Mouse (Mus musculus) neural tube, embryonic 12.5 days (tissue): ENCODE results near the gene Adamtsl3. TPM values are rescaled to one million over a fixed set of nuclear protein-coding genes. Genes with fewer than 3 reads are reported as not detected.

Source experiments
- ATAC-seq: fragments of 200-750 bp; cut with Nextera tagmentation; 2 replicates; pipeline ENCODE4 v1.8.0; 2017; ENCODE audit warnings: low read depth, mild to moderate bottlenecking, moderate TSS enrichment, moderate library complexity; ENCODE audit not compliant: low FRiP score
- H3K27ac ChIP-seq: fragments of 300-500 bp; sonication (generic); 2 replicates; pipeline ENCODE4 v1.5.1; 2016
- H3K27me3 ChIP-seq: fragments of 300-500 bp; sonication (generic); replicated peaks from 2 replicates; pipeline ENCODE4 v1.6.1; 2016; ENCODE audit warnings: mild to moderate bottlenecking
- H3K36me3 ChIP-seq: fragments of 300-500 bp; sonication (generic); 2 replicates; pipeline ENCODE4 v1.6.1; 2016; ENCODE audit warnings: mild to moderate bottlenecking
- H3K4me1 ChIP-seq: fragments of 300-500 bp; sonication (generic); 2 replicates; pipeline ENCODE4 v1.6.1; 2016
- H3K4me2 ChIP-seq: fragments of 300-500 bp; sonication (generic); replicated peaks from 2 replicates; pipeline ENCODE4 v1.6.1; 2016; ENCODE audit warnings: mild to moderate bottlenecking
- H3K4me3 ChIP-seq: fragments of 300-500 bp; sonication (generic); 2 replicates; pipeline ENCODE4 v1.5.1; 2016
- H3K9ac ChIP-seq: fragments of 300-500 bp; sonication (generic); 2 replicates; pipeline ENCODE4 v1.6.1; 2016; ENCODE audit warnings: mild to moderate bottlenecking
- H3K9me3 ChIP-seq: fragments of 300-500 bp; sonication (generic); 2 replicates; pipeline ENCODE4 v1.6.1; 2016; ENCODE audit warnings: mild to moderate bottlenecking
- WGBS: fragments of 180-500 bp; shearing (Covaris S2); methylation state at CpG from one replicate; pipeline ENCODE4 v1.1.7; 2016; 5-methylcytosine and 5-hydroxymethylcytosine counted together
- polyA plus RNA-seq: library from polyadenylated mRNA; unstranded; fragments of >200 nt; fragmentation: Nextera tagmentation; extraction: Ambion mirVana; gene quantifications from 2 replicates; pipeline ENCODE4 v1.2.1, GENCODE M21; 2016

Adamtsl3 gene
- polyA plus RNA-seq, 1 experiment from 2014 or later = 0.63 TPM

DNA sequence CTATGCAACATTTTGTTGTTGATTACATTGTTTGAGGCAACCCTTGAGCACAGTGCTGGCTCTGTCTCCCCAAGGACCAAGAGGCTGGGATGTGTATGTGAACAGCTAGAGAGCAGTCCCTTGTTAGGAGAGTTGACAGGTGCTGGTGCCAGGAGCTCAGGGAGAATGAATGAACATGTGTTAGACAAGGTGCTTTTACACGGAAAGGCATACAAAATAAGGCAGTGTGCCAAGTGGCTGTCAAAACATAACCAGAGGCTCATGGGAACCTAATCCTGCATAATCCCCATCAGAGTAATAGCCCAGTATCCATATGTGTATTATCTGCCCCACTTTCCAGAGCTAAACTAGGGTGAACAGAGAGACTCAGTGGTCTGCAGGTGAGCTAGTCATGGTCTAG, 1.5 kb upstream of the Adamtsl3 start:
- no peak overlapping the region for H3K9ac ChIP-seq
- no peak overlapping the region for H3K4me2 ChIP-seq
- H3K9me3 ChIP-seq = no peaks in the 10 kb centered on the region
- peaks cover 14% of the 10 kb centered on the region; the same call in 1 of the 2 replicates for H3K4me1 ChIP-seq
- no peak for ATAC-seq
- H3K27ac ChIP-seq = no peak overlapping the region
- no peaks in the 10 kb centered on the region for H3K36me3 ChIP-seq
- peaks cover 43% of the 10 kb centered on the region for H3K27me3 ChIP-seq
- H3K4me3 ChIP-seq = no peak overlapping the region
- WGBS = 80% methylated on average over 1 of the region's 1 CpGs

GRCm38 (mm10) chr7:82336132-82336531, 638 bp downstream of the Adamtsl3 start:
- Histone ChIP-seq H3K9me3 (no peaks in the 10 kb centered on the region), H3K4me3 (peak overlapping the region; percentile 45), H3K27ac (no peak overlapping the region), H3K27me3 (peaks cover 43% of the 10 kb centered on the region), H3K4me2 (peak overlapping the region; percentile 87), H3K9ac (peak overlapping the region; percentile 33; the same call in 1 of the 2 replicates), H3K36me3 (no peaks in the 10 kb centered on the region), H3K4me1 (peaks cover 14% of the 10 kb centered on the region; the same call in 1 of the 2 replicates)
- ATAC-seq = peak; percentile 41
- under 1% methylated on average over 34 of the region's 34 CpGs for WGBS

DNA sequence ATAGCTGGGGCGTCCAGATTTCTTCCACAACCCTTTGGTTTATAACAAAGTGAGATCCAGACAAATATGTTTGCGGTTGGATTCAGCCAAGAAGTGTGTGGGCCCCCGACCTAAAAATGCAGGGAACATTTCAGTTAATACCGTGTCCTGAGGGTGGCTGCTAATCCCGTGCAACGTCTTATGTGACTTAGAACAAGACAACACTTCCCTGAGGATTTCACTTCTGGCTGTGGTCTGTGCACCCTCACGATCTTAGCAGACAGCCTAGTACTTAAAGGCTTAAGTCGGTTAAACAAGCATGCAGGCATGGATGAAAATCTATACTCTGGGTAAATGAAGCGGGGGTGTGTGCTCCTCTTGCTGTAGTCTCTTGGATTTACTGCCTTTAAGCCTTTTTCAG, 2.6 kb downstream of the Adamtsl3 start:
- H3K4me3 ChIP-seq = no peak overlapping the region
- no peaks in the 10 kb centered on the region for H3K36me3 ChIP-seq
- no peak overlapping the region for H3K27ac ChIP-seq
- peaks cover 43% of the 10 kb centered on the region for H3K27me3 ChIP-seq
- no peak overlapping the region for H3K4me2 ChIP-seq
- no peak overlapping the region for H3K9ac ChIP-seq
- 89% methylated on average over 9 of the region's 9 CpGs for WGBS
- H3K4me1 ChIP-seq = peaks cover 14% of the 10 kb centered on the region; the same call in 1 of the 2 replicates
- ATAC-seq = no peak
- no peaks in the 10 kb centered on the region for H3K9me3 ChIP-seq

- WGBS = 84% methylated on average over 4 of the region's 4 CpGs
- H3K9ac ChIP-seq = no peak overlapping the region
- H3K4me1 ChIP-seq = peaks cover 14% of the 10 kb centered on the region; the same call in 1 of the 2 replicates
- no peak overlapping the region for H3K4me2 ChIP-seq
- H3K36me3 ChIP-seq = no peaks in the 10 kb centered on the region
- no peaks in the 10 kb centered on the region for H3K9me3 ChIP-seq
- H3K27ac ChIP-seq = no peak overlapping the region
- H3K27me3 ChIP-seq = peaks cover 39% of the 10 kb centered on the region
- H3K4me3 ChIP-seq = no peak overlapping the region
- ATAC-seq = no peak
Observed at GRCm38 (mm10) chr7:82338532-82338931, 3.0 kb downstream of the Adamtsl3 start.

- ATAC-seq = no peak
- 60% methylated on average over 3 of the region's 3 CpGs for WGBS
- H3K36me3 ChIP-seq = no peaks in the 10 kb centered on the region
Observed at GRCm38 (mm10) chr7:82339214-82339613, 3.7 kb downstream of the Adamtsl3 start.

GRCm38 (mm10) chr7:82341476-82341875, 6.0 kb downstream of the Adamtsl3 start:
- Histone ChIP-seq H3K36me3 (no peaks in the 10 kb centered on the region), H3K4me3 (no peak overlapping the region), H3K9me3 (no peaks in the 10 kb centered on the region), H3K4me1 (no peaks in the 10 kb centered on the region), H3K9ac (no peak overlapping the region), H3K4me2 (no peak overlapping the region), H3K27me3 (peaks cover 10% of the 10 kb centered on the region), H3K27ac (no peak overlapping the region)
- no peak for ATAC-seq
- WGBS = 43% methylated on average over 8 of the region's 8 CpGs

More at GRCm38 (mm10) chr7:82339214-82339613, 3.7 kb downstream of the Adamtsl3 start:
- H3K27me3 ChIP-seq = peaks cover 32% of the 10 kb centered on the region
- no peak overlapping the region for H3K9ac ChIP-seq
- no peak overlapping the region for H3K4me3 ChIP-seq
- no peak overlapping the region for H3K4me2 ChIP-seq
- no peaks in the 10 kb centered on the region for H3K9me3 ChIP-seq
- H3K27ac ChIP-seq = no peak overlapping the region
- H3K4me1 ChIP-seq = peaks cover 14% of the 10 kb centered on the region; the same call in 1 of the 2 replicates

DNA sequence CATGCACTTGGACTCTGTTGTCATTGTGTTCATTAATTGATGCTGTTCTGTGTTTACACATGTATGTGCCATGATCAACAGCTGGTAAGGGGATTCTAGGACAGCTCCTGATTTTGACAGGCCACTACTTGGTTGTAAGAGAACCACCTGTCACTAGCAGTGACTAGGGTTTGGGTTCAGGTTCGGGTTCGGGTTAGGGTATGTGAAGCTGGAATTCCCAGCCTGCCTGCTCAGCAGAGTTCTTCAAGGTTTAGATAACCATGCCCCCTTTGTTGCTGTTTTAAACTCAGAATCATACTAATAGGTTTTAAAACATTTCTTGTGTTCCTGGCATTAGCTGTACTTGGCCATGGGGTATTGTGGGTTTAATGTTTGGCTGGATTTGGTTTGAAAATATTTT, 11.2 kb downstream of the Adamtsl3 start:
- no peak for ATAC-seq
- H3K9me3 ChIP-seq = no peaks in the 10 kb centered on the region
- H3K4me2 ChIP-seq = no peak overlapping the region
- H3K4me3 ChIP-seq = no peak overlapping the region
- H3K36me3 ChIP-seq = no peaks in the 10 kb centered on the region
- H3K27ac ChIP-seq = no peak overlapping the region
- H3K9ac ChIP-seq = no peak overlapping the region
- WGBS = 85% methylated on average over 2 of the region's 2 CpGs
- no peaks in the 10 kb centered on the region for H3K27me3 ChIP-seq
- H3K4me1 ChIP-seq = no peaks in the 10 kb centered on the region

DNA sequence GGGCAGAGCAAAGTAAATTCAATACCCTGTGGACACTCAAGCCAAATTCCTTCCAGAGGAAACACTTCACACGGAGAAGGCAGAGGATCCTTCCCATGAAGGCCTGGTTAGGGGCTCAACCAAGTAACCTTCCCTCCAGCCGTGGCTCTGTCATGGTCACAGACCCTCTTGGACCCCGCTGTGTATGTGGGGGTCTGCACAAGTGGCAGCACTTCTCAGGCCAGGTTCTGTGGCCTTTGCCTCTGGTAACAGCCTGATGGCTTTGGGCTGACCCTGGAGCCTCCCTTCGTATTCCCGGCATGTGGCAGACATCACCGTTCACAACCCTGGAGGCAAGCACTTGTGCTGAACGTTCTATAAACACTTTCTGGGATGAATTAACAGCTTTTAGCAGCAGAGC, 14.3 kb downstream of the Adamtsl3 start:
- no peaks in the 10 kb centered on the region for H3K9me3 ChIP-seq
- no peak overlapping the region for H3K27ac ChIP-seq
- H3K4me2 ChIP-seq = no peak overlapping the region
- H3K36me3 ChIP-seq = no peaks in the 10 kb centered on the region
- H3K27me3 ChIP-seq = no peaks in the 10 kb centered on the region
- no peaks in the 10 kb centered on the region for H3K4me1 ChIP-seq
- no peak for ATAC-seq
- WGBS = 80% methylated on average over 7 of the region's 7 CpGs
- no peak overlapping the region for H3K9ac ChIP-seq
- H3K4me3 ChIP-seq = no peak overlapping the region

GRCm38 (mm10) chr7:82350421-82350820, 14.9 kb downstream of the Adamtsl3 start:
- H3K4me2 ChIP-seq = no peak overlapping the region
- no peak overlapping the region for H3K4me3 ChIP-seq
- H3K4me1 ChIP-seq = no peaks in the 10 kb centered on the region
- H3K27me3 ChIP-seq = no peaks in the 10 kb centered on the region
- no peaks in the 10 kb centered on the region for H3K9me3 ChIP-seq
- H3K36me3 ChIP-seq = no peaks in the 10 kb centered on the region
- no peak for ATAC-seq
- 82% methylated on average over 3 of the region's 3 CpGs for WGBS
- H3K9ac ChIP-seq = no peak overlapping the region
- H3K27ac ChIP-seq = no peak overlapping the region

DNA sequence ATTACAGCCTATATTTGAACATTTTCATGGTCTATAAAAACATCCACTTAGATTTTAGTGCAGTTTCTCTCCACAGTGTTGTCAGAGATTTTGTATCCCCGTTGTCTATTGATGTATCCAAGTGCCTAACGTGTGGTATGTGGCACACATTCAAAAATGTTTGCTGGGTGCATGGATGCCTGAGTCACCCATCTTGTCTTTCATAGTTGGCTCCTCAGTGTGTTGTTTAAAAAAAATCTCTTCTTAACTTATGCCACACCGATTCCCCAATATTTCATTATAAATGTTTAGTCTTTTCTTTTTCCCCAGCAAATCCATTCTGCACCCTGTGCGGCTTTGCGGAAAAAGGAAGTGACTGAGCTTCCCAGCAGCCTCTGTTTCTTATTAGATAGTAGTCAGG, 23.7 kb downstream of the Adamtsl3 start:
- Histone ChIP-seq H3K27ac (no peak overlapping the region), H3K4me3 (no peak overlapping the region), H3K27me3 (no peaks in the 10 kb centered on the region), H3K36me3 (no peaks in the 10 kb centered on the region), H3K4me1 (no peaks in the 10 kb centered on the region), H3K9me3 (no peaks in the 10 kb centered on the region), H3K4me2 (no peak overlapping the region), H3K9ac (no peak overlapping the region)
- 90% methylated on average over 5 of the region's 5 CpGs for WGBS
- ATAC-seq = no peak

DNA sequence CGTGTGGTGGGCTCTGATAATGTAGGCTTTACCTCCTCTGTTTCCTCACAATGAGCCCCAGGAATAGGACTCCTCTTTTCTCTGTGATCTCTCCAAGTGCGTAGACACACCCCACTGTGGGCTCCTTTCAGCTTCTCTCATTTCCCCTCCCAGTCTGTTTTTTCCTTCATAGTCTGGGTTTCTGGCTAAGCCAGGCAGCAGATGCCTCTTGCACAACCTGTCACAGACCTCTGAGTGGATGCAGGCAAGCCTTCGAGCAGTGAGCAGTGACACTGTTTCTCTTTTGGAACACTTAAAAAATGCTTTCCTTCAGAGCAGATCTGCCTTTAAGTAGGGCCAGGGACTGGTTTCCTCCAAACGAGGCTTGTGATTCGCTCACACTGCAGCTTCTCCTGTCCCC, 24.2 kb downstream of the Adamtsl3 start:
- no peak for ATAC-seq
- WGBS = 78% methylated on average over 5 of the region's 5 CpGs
- H3K27me3 ChIP-seq = no peaks in the 10 kb centered on the region

DNA sequence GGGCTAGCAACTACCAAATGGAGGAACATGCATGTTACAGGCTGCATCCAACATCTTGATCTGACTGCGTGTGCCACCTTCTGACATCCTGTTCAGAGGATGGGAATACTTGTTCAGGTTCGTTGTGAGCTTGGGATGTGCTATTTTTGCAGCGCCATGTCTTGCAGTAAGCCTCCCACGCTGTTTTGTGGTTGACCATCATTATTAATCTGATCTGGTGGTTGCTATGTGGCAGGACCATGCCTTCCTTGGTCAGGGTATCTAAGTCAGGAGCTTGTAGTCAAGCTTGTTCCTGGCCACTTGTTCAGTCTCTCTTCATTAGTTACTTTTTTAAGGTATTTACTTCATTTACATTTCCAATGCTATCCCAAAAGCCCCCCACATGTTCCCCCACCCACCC, 24.7 kb downstream of the Adamtsl3 start:
- H3K4me1 ChIP-seq = no peaks in the 10 kb centered on the region
- no peak overlapping the region for H3K9ac ChIP-seq
- H3K27ac ChIP-seq = no peak overlapping the region
- H3K9me3 ChIP-seq = no peaks in the 10 kb centered on the region
- no peak overlapping the region for H3K4me2 ChIP-seq
- 86% methylated on average over 4 of the region's 4 CpGs for WGBS
- H3K36me3 ChIP-seq = no peaks in the 10 kb centered on the region
- no peak overlapping the region for H3K4me3 ChIP-seq
- no peaks in the 10 kb centered on the region for H3K27me3 ChIP-seq
- no peak for ATAC-seq

More for the DNA sequence above, 24.2 kb downstream of the Adamtsl3 start:
- Histone ChIP-seq H3K4me3 (no peak overlapping the region), H3K27ac (no peak overlapping the region), H3K36me3 (no peaks in the 10 kb centered on the region), H3K4me1 (no peaks in the 10 kb centered on the region), H3K9me3 (no peaks in the 10 kb centered on the region), H3K9ac (no peak overlapping the region), H3K4me2 (no peak overlapping the region)

DNA sequence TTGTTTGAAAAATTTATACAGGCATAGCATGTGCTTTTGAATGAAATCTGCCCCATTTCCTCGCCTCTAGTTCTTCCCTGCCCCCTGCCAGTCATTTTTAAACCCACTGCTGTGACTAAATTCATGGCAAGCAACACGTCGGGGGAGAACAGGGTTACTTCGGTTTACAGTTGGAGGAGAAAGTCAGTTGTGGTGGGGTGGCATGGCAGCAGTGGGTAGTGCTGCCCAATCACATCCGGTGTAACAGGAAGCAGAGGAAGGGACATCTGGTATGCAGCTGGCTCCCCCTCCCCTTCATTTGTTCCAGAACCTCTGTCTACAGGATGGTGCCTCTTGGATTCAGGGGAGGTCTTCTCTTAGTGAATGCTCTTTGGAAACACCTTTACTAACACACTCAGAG, 25.6 kb downstream of the Adamtsl3 start:
- Histone ChIP-seq H3K4me2 (no peak overlapping the region), H3K9me3 (no peaks in the 10 kb centered on the region), H3K4me3 (no peak overlapping the region), H3K9ac (no peak overlapping the region), H3K27me3 (no peaks in the 10 kb centered on the region), H3K27ac (no peak overlapping the region), H3K36me3 (no peaks in the 10 kb centered on the region), H3K4me1 (no peaks in the 10 kb centered on the region)
- ATAC-seq = no peak
- 84% methylated on average over 5 of the region's 5 CpGs for WGBS
